Mouse (Mus musculus) liver, adult 2 months (tissue): Measurements from ENCODE around the gene Opn1mw. TPM values are rescaled to one million over a fixed set of nuclear protein-coding genes. Genes with fewer than 3 reads are reported as not detected.

Source experiments
- DNase-seq: peaks from one replicate; pipeline ENCODE4 v3.0.0-alpha.2; 2011; ENCODE audit warnings: low read depth, low spot score; ENCODE audit errors: extremely low read depth
- H3K27ac ChIP-seq: fragments of 200-500 bp; replicated peaks from 2 replicates; pipeline ENCODE4 v1.5.1; 2012; ENCODE audit warnings: low read depth, mild to moderate bottlenecking, control low read depth, inconsistent platforms, low read length; ENCODE audit not compliant: insufficient read depth
- H3K27me3 ChIP-seq: fragments of 200-500 bp; 2 replicates; pipeline ENCODE4 v1.6.1; 2012; ENCODE audit warnings: mild to moderate bottlenecking, moderate library complexity, low read length, inconsistent platforms; ENCODE audit not compliant: control insufficient read depth, insufficient read depth
- H3K36me3 ChIP-seq: fragments of 200-500 bp; 2 replicates; pipeline ENCODE4 v1.6.1; 2012; ENCODE audit warnings: low read length, inconsistent platforms; ENCODE audit not compliant: control insufficient read depth, insufficient read depth
- H3K4me1 ChIP-seq: fragments of 200-500 bp; 2 replicates; pipeline ENCODE4 v1.6.1; 2011; ENCODE audit warnings: low read length; ENCODE audit not compliant: control insufficient read depth, insufficient read depth
- H3K4me3 ChIP-seq: fragments of 200-500 bp; 2 replicates; pipeline ENCODE4 v1.5.1; 2011; ENCODE audit warnings: low read depth, mild to moderate bottlenecking, control low read depth, low read length, moderate library complexity; ENCODE audit not compliant: insufficient read depth
- H3K79me2 ChIP-seq: fragments of 200-500 bp; 2 replicates; pipeline ENCODE4 v1.6.1; 2012; ENCODE audit warnings: inconsistent platforms, mild to moderate bottlenecking, low read length, moderate library complexity; ENCODE audit not compliant: control insufficient read depth, insufficient read depth
- H3K9ac ChIP-seq: fragments of 200-500 bp; 2 replicates; pipeline ENCODE4 v1.6.1; 2012; ENCODE audit warnings: low read depth, mild to moderate bottlenecking, control low read depth, inconsistent platforms, low read length
- CTCF ChIP-seq: fragments of 200-500 bp; IDR thresholded peaks from 2 replicates; pipeline ENCODE4 v1.5.1; 2011; ENCODE audit warnings: low read depth, low read length, control low read depth
- POLR2A ChIP-seq: fragments of 200-500 bp; IDR thresholded peaks from 2 replicates; pipeline ENCODE4 v1.6.1; 2011; ENCODE audit warnings: low read length, control low read depth; ENCODE audit not compliant: insufficient read depth; ENCODE audit errors: extremely low read depth
- WGBS: fragments of 180-500 bp; shearing (Covaris S2); methylation state at CpG from one replicate; pipeline ENCODE4 v1.1.7; 2018; 5-methylcytosine and 5-hydroxymethylcytosine counted together
- polyA plus RNA-seq: library from polyadenylated mRNA; depleted of rRNA; stranded (reverse); fragments of >200 nt; gene quantifications from 2 replicates; pipeline ENCODE4 v1.2.3, GENCODE M21; 2012; rRNA removed
- total RNA-seq: library from RNA; depleted of rRNA; stranded (reverse); fragments of >200 nt; gene quantifications from 2 replicates; pipeline ENCODE4 v1.2.3, GENCODE M21; 2014; rRNA removed

Gene Opn1mw
- total and polyA plus RNA-seq, 2 experiments: not detected

GRCm38 (mm10) chrX:74167738-74168137 lies 40.5 kb downstream of the Opn1mw start, which contains the start of gene Tex28:
Gene Tex28 (minus strand): TSS chrX:74167838.
- Histone ChIP-seq H3K27ac (no peak within 1 kb of the TSS), H3K4me1 (no peaks in the 10 kb centered on the region), H3K9ac (no peak within 1 kb of the TSS), H3K79me2 (no peaks in the 10 kb centered on the region), H3K36me3 (no peaks in the 10 kb centered on the region), H3K27me3 (no peaks in the 10 kb centered on the region), H3K4me3 (no peak within 1 kb of the TSS)
- DNase-seq: no peak
- no peak for TF ChIP-seq POLR2A
- no peak for TF ChIP-seq CTCF
- 83% methylated on average over 1 of the region's 1 CpGs for WGBS

DNA sequence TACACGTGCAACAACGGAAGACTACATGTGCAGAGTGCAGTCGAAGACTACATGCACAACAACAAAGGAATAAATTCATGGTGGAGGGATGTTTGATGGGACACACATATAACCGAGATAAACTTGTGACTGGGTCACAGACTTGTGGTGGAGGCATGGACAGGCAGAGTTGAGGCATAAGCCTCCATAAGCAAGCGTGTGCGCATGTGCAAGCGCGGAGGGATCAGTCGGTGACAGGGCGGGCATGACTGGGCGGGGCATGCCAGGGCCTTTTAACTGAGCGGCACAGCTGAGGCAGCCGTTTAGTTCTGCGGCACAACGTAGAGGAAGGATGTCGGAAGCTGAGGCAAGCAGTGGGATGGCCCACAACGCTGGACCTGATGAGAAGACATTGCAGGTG lies 49.7 kb downstream of the Opn1mw start, which contains the start of gene Tktl1:
Gene Tktl1, plus strand, starts transcription at position 301 of the 400 bp plus-strand sequence.
- no peak for TF ChIP-seq CTCF
- TF ChIP-seq POLR2A: no peak
- H3K27ac ChIP-seq: no peak within 1 kb of the TSS
- no peaks in the 10 kb centered on the region for H3K4me1 ChIP-seq
- no peak within 1 kb of the TSS for H3K9ac ChIP-seq
- H3K36me3 ChIP-seq: no peaks in the 10 kb centered on the region
- no peaks in the 10 kb centered on the region for H3K79me2 ChIP-seq
- WGBS: 89% methylated on average over 17 of the region's 17 CpGs
- DNase-seq: no peak
- H3K27me3 ChIP-seq: no peaks in the 10 kb centered on the region
- no peak within 1 kb of the TSS for H3K4me3 ChIP-seq

Other genes with a start within 250 kb of the Opn1mw start
- not detected in 2 replicates for gene Avpr2, start 235.4 kb upstream of the Opn1mw start, total RNA-seq
- not detected in 2 replicates for gene Avpr2, start 235.4 kb upstream of the Opn1mw start, polyA plus RNA-seq
- gene L1cam, start 231.4 kb upstream of the Opn1mw start, total RNA-seq: 0.09 and 0.47 TPM in 2 replicates
- gene L1cam, start 231.4 kb upstream of the Opn1mw start, polyA plus RNA-seq: 0.06 and 0.17 TPM in 2 replicates
- gene Arhgap4, start 205.6 kb upstream of the Opn1mw start, total RNA-seq: 3.4 and 3.6 TPM in 2 replicates
- gene Arhgap4, start 205.6 kb upstream of the Opn1mw start, polyA plus RNA-seq: 4.8 and 8.6 TPM in 2 replicates
- gene Naa10, start 205.5 kb upstream of the Opn1mw start, total RNA-seq: 44.6 and 46.8 TPM in 2 replicates
- gene Naa10, start 205.5 kb upstream of the Opn1mw start, polyA plus RNA-seq: 51.7 and 55.9 TPM in 2 replicates
- gene Renbp, start 196.6 kb upstream of the Opn1mw start, total RNA-seq: 4.1 and 8.5 TPM in 2 replicates
- gene Renbp, start 196.6 kb upstream of the Opn1mw start, polyA plus RNA-seq: 2.1 and 2.9 TPM in 2 replicates
- 8.9 and 13.6 TPM in 2 replicates for gene Hcfc1, start 161.1 kb upstream of the Opn1mw start, total RNA-seq
- gene Hcfc1, start 161.1 kb upstream of the Opn1mw start, polyA plus RNA-seq: 16.5 and 21.6 TPM in 2 replicates
- 17.0 and 26.4 TPM in 2 replicates for gene Irak1, start 103.5 kb upstream of the Opn1mw start, total RNA-seq
- gene Irak1, start 103.5 kb upstream of the Opn1mw start, polyA plus RNA-seq: 84.7 and 86.7 TPM in 2 replicates
- gene Mecp2, start 7.9 kb downstream of the Opn1mw start, total RNA-seq: 5.4 and 5.8 TPM in 2 replicates
- 1.9 and 2.0 TPM in 2 replicates for gene Mecp2, start 7.9 kb downstream of the Opn1mw start, polyA plus RNA-seq
- gene Tex28, start 40.4 kb downstream of the Opn1mw start, total RNA-seq: not detected in 2 replicates
- not detected in 2 replicates for gene Tex28, start 40.4 kb downstream of the Opn1mw start, polyA plus RNA-seq
- gene Tktl1, start 49.8 kb downstream of the Opn1mw start, total RNA-seq: under 0.01 TPM in 1 of 2 replicates, not detected in the other
- not detected in 2 replicates for gene Tktl1, start 49.8 kb downstream of the Opn1mw start, polyA plus RNA-seq
- 34.8 and 47.3 TPM in 2 replicates for gene Flna, start 122.4 kb downstream of the Opn1mw start, total RNA-seq
- gene Flna, start 122.4 kb downstream of the Opn1mw start, polyA plus RNA-seq: 14.9 and 24.4 TPM in 2 replicates
- gene Emd, start 127.2 kb downstream of the Opn1mw start, total RNA-seq: 10.2 and 10.3 TPM in 2 replicates
- gene Emd, start 127.2 kb downstream of the Opn1mw start, polyA plus RNA-seq: 32.4 and 38.8 TPM in 2 replicates
- 1,181 and 1,274 TPM in 2 replicates for gene Rpl10, start 143.3 kb downstream of the Opn1mw start, total RNA-seq
- 968 and 1,030 TPM in 2 replicates for gene Rpl10, start 143.3 kb downstream of the Opn1mw start, polyA plus RNA-seq
- 29.7 and 37.2 TPM in 2 replicates for gene Taz, start 154.4 kb downstream of the Opn1mw start, total RNA-seq
- gene Taz, start 154.4 kb downstream of the Opn1mw start, polyA plus RNA-seq: 48.8 and 53.9 TPM in 2 replicates
- gene Dnase1l1, start 154.9 kb downstream of the Opn1mw start, total RNA-seq: 3.5 and 6.1 TPM in 2 replicates
- 4.9 and 5.5 TPM in 2 replicates for gene Dnase1l1, start 154.9 kb downstream of the Opn1mw start, polyA plus RNA-seq
- 53.1 and 67.8 TPM in 2 replicates for gene Atp6ap1, start 169.6 kb downstream of the Opn1mw start, total RNA-seq
- 150 and 152 TPM in 2 replicates for gene Atp6ap1, start 169.6 kb downstream of the Opn1mw start, polyA plus RNA-seq
- 54.7 and 55.5 TPM in 2 replicates for gene Gdi1, start 177.5 kb downstream of the Opn1mw start, total RNA-seq
- 43.6 and 72.5 TPM in 2 replicates for gene Gdi1, start 177.5 kb downstream of the Opn1mw start, polyA plus RNA-seq
- 8.1 and 10.3 TPM in 2 replicates for gene Fam50a, start 185.6 kb downstream of the Opn1mw start, total RNA-seq
- 6.3 and 7.3 TPM in 2 replicates for gene Fam50a, start 185.6 kb downstream of the Opn1mw start, polyA plus RNA-seq
- 0.34 and 0.46 TPM in 2 replicates for gene Plxna3, start 201.6 kb downstream of the Opn1mw start, total RNA-seq
- gene Plxna3, start 201.6 kb downstream of the Opn1mw start, polyA plus RNA-seq: 0.95 and 1.8 TPM in 2 replicates
- 28.7 and 32.2 TPM in 2 replicates for gene Lage3, start 226.2 kb downstream of the Opn1mw start, total RNA-seq
- 35.3 and 38.2 TPM in 2 replicates for gene Lage3, start 226.2 kb downstream of the Opn1mw start, polyA plus RNA-seq
- 14.0 and 17.0 TPM in 2 replicates for gene Ubl4a, start 245.8 kb downstream of the Opn1mw start, total RNA-seq
- gene Ubl4a, start 245.8 kb downstream of the Opn1mw start, polyA plus RNA-seq: 29.2 and 33.6 TPM in 2 replicates
- 2.8 and 3.2 TPM in 2 replicates for gene Slc10a3, start 245.9 kb downstream of the Opn1mw start, total RNA-seq
- gene Slc10a3, start 245.9 kb downstream of the Opn1mw start, polyA plus RNA-seq: 6.3 and 8.4 TPM in 2 replicates